Mouse (Mus musculus) heart, adult 2 months (tissue): ENCODE measurements around the gene Slc34a2. TPM values are rescaled to one million over a fixed set of nuclear protein-coding genes. Genes with fewer than 3 reads are reported as not detected.
A peak's percentile ranks its signal among the peaks of the same experiment; 100 is the strongest.

Experiments
- DNase-seq, 2 experiments: peaks; one replicate each; pipeline ENCODE4 v3.0.0; 2021
- H3K27ac ChIP-seq: fragments of 200-600 bp; 2 replicates; pipeline ENCODE4 v1.8.1; 2022
- H3K27me3 ChIP-seq: fragments of 200-500 bp; 2 replicates; pipeline ENCODE4 v1.6.1; 2012; ENCODE audit warnings: mild to moderate bottlenecking, low read length, inconsistent platforms, mixed read lengths; ENCODE audit not compliant: control insufficient read depth, insufficient read depth
- H3K36me3 ChIP-seq: fragments of 200-500 bp; 2 replicates; pipeline ENCODE4 v1.6.1; 2012; ENCODE audit warnings: low read length, inconsistent platforms; ENCODE audit not compliant: control insufficient read depth, insufficient read depth
- H3K4me1 ChIP-seq: fragments of 200-500 bp; 2 replicates; pipeline ENCODE4 v1.6.1; 2011; ENCODE audit warnings: low read length; ENCODE audit not compliant: control insufficient read depth, insufficient read depth
- H3K4me3 ChIP-seq: fragments of 200-600 bp; 2 replicates; pipeline ENCODE4 v1.8.1; 2022
- H3K79me2 ChIP-seq: fragments of 200-500 bp; replicated peaks from 2 replicates; pipeline ENCODE4 v1.6.1; 2012; ENCODE audit warnings: mild to moderate bottlenecking, inconsistent platforms, low read length, moderate library complexity, mixed read lengths; ENCODE audit not compliant: control insufficient read depth, insufficient read depth
- H3K9ac ChIP-seq: fragments of 200-500 bp; 2 replicates; pipeline ENCODE4 v1.6.1; 2012; ENCODE audit warnings: low read depth, mild to moderate bottlenecking, control low read depth, inconsistent platforms, low read length, mixed read lengths
- CTCF ChIP-seq: fragments of 200-600 bp; IDR thresholded peaks from 2 replicates; pipeline ENCODE4 v1.8.1; 2022; ENCODE audit warnings: antibody characterized with exemption, mild to moderate bottlenecking, moderate library complexity
- EP300 ChIP-seq: fragments of 200-500 bp; IDR thresholded peaks from 2 replicates; pipeline ENCODE4 v1.6.1; 2011; ENCODE audit warnings: low read depth, low read length, control low read depth; ENCODE audit not compliant: insufficient read depth
- POLR2A ChIP-seq: fragments of 200-500 bp; IDR thresholded peaks from 2 replicates; pipeline ENCODE4 v1.6.1; 2011; ENCODE audit warnings: mild to moderate bottlenecking, low read depth, low read length, control low read depth; ENCODE audit not compliant: insufficient read depth
- WGBS: fragments of 180-500 bp; shearing (Covaris S2); methylation state at CpG from one replicate; pipeline ENCODE4 v1.1.7; 2018; 5-methylcytosine and 5-hydroxymethylcytosine counted together
- intact Hi-C: fragments of 180-260 bp; cut with DNase I; formaldehyde crosslinking; loops from one replicate; pipeline ENCODE4 v1.15.1; 2025
- polyA plus RNA-seq: library from polyadenylated mRNA; depleted of rRNA; stranded (reverse); fragments of >200 nt; gene quantifications from 2 replicates; pipeline ENCODE4 v1.2.3, GENCODE M21; 2012
- total RNA-seq, 2 experiments: library from RNA; stranded (reverse); gene quantifications; 2 replicates each; pipeline ENCODE4 v1.2.3; 2021

Slc34a2 gene
- total and polyA plus RNA-seq, 3 experiments = 1.7 TPM; not detected in 2

GRCm38 (mm10) chr5:53105716-53106115, 67.8 kb downstream of the Slc34a2 start:
- TF ChIP-seq EP300 = no peak
- Histone ChIP-seq H3K27me3 (no peaks in the 10 kb centered on the region), H3K79me2 (no peaks in the 10 kb centered on the region), H3K36me3 (no peaks in the 10 kb centered on the region), H3K4me1 (no peaks in the 10 kb centered on the region), H3K9ac (no peak overlapping the region), H3K27ac (no peak overlapping the region), H3K4me3 (no peak overlapping the region)
- intact Hi-C loops = no loop called here
- DNase-seq = no peak
- WGBS = 70% methylated on average over 8 of the region's 8 CpGs

GRCm38 (mm10) chr5:53106125-53106524, 68.2 kb downstream of the Slc34a2 start:
- no peaks in the 10 kb centered on the region for H3K27me3 ChIP-seq
- H3K9ac ChIP-seq = no peak overlapping the region
- WGBS = 50% methylated on average over 4 of the region's 4 CpGs
- no peak for TF ChIP-seq CTCF
- TF ChIP-seq EP300 = no peak
- TF ChIP-seq POLR2A = no peak
- H3K27ac ChIP-seq = no peak overlapping the region
- intact Hi-C loops = no loop called here
- no peak for DNase-seq
- no peak overlapping the region for H3K4me3 ChIP-seq
- H3K4me1 ChIP-seq = no peaks in the 10 kb centered on the region
- no peaks in the 10 kb centered on the region for H3K79me2 ChIP-seq
- H3K36me3 ChIP-seq = no peaks in the 10 kb centered on the region

GRCm38 (mm10) chr5:53106731-53107130, 68.8 kb downstream of the Slc34a2 start:
- WGBS = 34% methylated on average over 4 of the region's 4 CpGs
- Histone ChIP-seq H3K27me3 (no peaks in the 10 kb centered on the region), H3K27ac (no peak overlapping the region), H3K9ac (no peak overlapping the region), H3K4me3 (no peak overlapping the region), H3K4me1 (no peaks in the 10 kb centered on the region), H3K79me2 (no peaks in the 10 kb centered on the region), H3K36me3 (no peaks in the 10 kb centered on the region)
- TF ChIP-seq EP300 (no peak), CTCF (no peak), POLR2A (no peak)
- intact Hi-C loops = no loop called here
- DNase-seq = no peak

GRCm38 (mm10) chr5:53108026-53108425, 70.1 kb downstream of the Slc34a2 start:
- intact Hi-C loops = no loop called here
- no peak overlapping the region for H3K27ac ChIP-seq
- TF ChIP-seq EP300 (no peak), CTCF (no peak)
- no peak for DNase-seq
- no peak overlapping the region for H3K4me3 ChIP-seq
- WGBS = 68% methylated on average over 9 of the region's 9 CpGs
- no peaks in the 10 kb centered on the region for H3K27me3 ChIP-seq
- H3K79me2 ChIP-seq = no peaks in the 10 kb centered on the region
- no peaks in the 10 kb centered on the region for H3K4me1 ChIP-seq
- H3K36me3 ChIP-seq = no peaks in the 10 kb centered on the region
- no peak overlapping the region for H3K9ac ChIP-seq

GRCm38 (mm10) chr5:53108668-53109067, 70.8 kb downstream of the Slc34a2 start:
- H3K27ac ChIP-seq = no peak overlapping the region
- no peak overlapping the region for H3K9ac ChIP-seq
- no peaks in the 10 kb centered on the region for H3K36me3 ChIP-seq
- TF ChIP-seq POLR2A (no peak), EP300 (no peak), CTCF (peak; percentile 34)
- no peak for DNase-seq
- H3K4me1 ChIP-seq = no peaks in the 10 kb centered on the region
- H3K4me3 ChIP-seq = no peak overlapping the region
- no peaks in the 10 kb centered on the region for H3K79me2 ChIP-seq
- 84% methylated on average over 1 of the region's 1 CpGs for WGBS
- intact Hi-C loops = no loop called here
- H3K27me3 ChIP-seq = no peaks in the 10 kb centered on the region

- TF ChIP-seq POLR2A (no peak), EP300 (no peak), CTCF (no peak)
These were observed 72.3 kb downstream of the Slc34a2 start for GRCm38 (mm10) chr5:53110225-53110624.

More at GRCm38 (mm10) chr5:53110225-53110624, 72.3 kb downstream of the Slc34a2 start:
- Histone ChIP-seq H3K27ac (no peak overlapping the region), H3K4me1 (no peaks in the 10 kb centered on the region), H3K4me3 (no peak overlapping the region), H3K27me3 (no peaks in the 10 kb centered on the region), H3K79me2 (no peaks in the 10 kb centered on the region), H3K9ac (no peak overlapping the region), H3K36me3 (no peaks in the 10 kb centered on the region)
- intact Hi-C loops = no loop called here
- 65% methylated on average over 4 of the region's 4 CpGs for WGBS
- DNase-seq = no peak
